Comparison of ENCODE assay signal across 22 mouse cellular contexts in genomic region chr2:109820357-109820756, GRCm38 (mm10).
"Had no signal": no experiment of that assay in that cellular context is flagged by ENCODE, and none has a peak within 500 bp of the region (broad histone marks: within the 10 kb centered on the region; RNA-seq: fewer than 3 reads in every experiment).

No protein-coding gene starts in this region.

- H3K4me2 ChIP-seq: heart, embryonic 12.5 days; intestine, embryonic 15.5 days; kidney, embryonic 15.5 days; limb, embryonic 13.5 days; limb, embryonic 15.5 days; liver, embryonic 12.5 days had no signal

- H3K27ac ChIP-seq: heart, embryonic 10.5 days; intestine, embryonic 15.5 days; kidney, embryonic 15.5 days; kidney, postnatal 0 days; limb, embryonic 13.5 days; limb, embryonic 15.5 days; liver, embryonic 12.5 days had no signal

- DNase-seq: forebrain, postnatal 0 days; gastrocnemius, postnatal 14 days; heart, adult 18-20 months; heart, postnatal 10 days; heart, postnatal 4 days; kidney, adult 2 months; kidney, adult 9 months; kidney, postnatal 14 days; kidney, postnatal 36 days; layer of hippocampus, adult 9-11 months; layer of hippocampus, postnatal 36 days; left cerebral cortex, postnatal 4 days had no signal

- H3K27me3 ChIP-seq: heart, embryonic 12.5 days; intestine, embryonic 15.5 days; kidney, embryonic 15.5 days; limb, embryonic 13.5 days; limb, embryonic 15.5 days; liver, embryonic 12.5 days had no signal

- H3K36me3 ChIP-seq: heart, embryonic 10.5 days; heart, embryonic 12.5 days; intestine, embryonic 15.5 days; kidney, embryonic 15.5 days; limb, embryonic 13.5 days; limb, embryonic 15.5 days; liver, embryonic 12.5 days had no signal

- ATAC-seq: forebrain, postnatal 0 days; inflammation-experienced regulatory T-cells, adult 6 months; intestine, postnatal 0 days; liver, embryonic 12.5 days had no signal

- H3K4me3 ChIP-seq: heart, embryonic 10.5 days; heart, embryonic 12.5 days; intestine, embryonic 15.5 days; kidney, embryonic 15.5 days; limb, embryonic 13.5 days; limb, embryonic 15.5 days; liver, embryonic 12.5 days had no signal

- H3K9me3 ChIP-seq: heart, embryonic 10.5 days; heart, embryonic 12.5 days; intestine, embryonic 15.5 days; kidney, embryonic 15.5 days; limb, embryonic 13.5 days; limb, embryonic 15.5 days; liver, embryonic 12.5 days had no signal

- H3K9ac ChIP-seq: forebrain, postnatal 0 days; heart, embryonic 12.5 days; intestine, embryonic 15.5 days; kidney, embryonic 15.5 days; limb, embryonic 13.5 days; limb, embryonic 15.5 days; liver, embryonic 12.5 days had no signal

- H3K4me1 ChIP-seq: heart, embryonic 10.5 days; heart, embryonic 12.5 days; intestine, embryonic 15.5 days; kidney, embryonic 15.5 days; limb, embryonic 13.5 days; limb, embryonic 15.5 days; liver, embryonic 12.5 days had no signal
